Mouse (Mus musculus): ENCODE results near the gene Znhit2. TPM values are rescaled to one million over a fixed set of nuclear protein-coding genes. Genes with fewer than 3 reads are reported as not detected.

Gene Znhit2
- polyA plus RNA-seq, 1 experiment from 2014 or later: 27.6 TPM

DNA sequence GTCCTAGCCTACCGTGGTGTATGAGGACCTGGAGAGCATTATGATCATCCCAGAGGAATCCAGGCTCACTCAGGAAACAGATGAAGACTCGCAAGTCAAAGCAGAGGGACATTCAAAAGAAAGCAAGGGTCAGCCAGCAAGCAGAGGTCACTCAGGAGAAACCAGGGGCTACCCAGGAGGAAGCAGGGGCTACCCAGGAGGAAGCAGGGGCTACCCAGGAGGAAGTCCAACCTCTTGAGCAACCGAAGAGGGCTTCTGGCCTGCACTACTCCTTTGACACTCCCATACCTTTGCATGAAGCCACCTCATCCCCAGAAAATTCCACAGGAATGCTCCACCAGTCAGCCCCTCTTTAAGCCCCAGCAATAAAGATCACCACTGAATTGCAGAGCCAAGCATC lies 36.9 kb downstream of the Znhit2 start:
- Histone ChIP-seq H3K36me3 (ENCODE audit: control insufficient read depth, insufficient read depth, low read length) (peaks cover 4% of the 10 kb centered on the region; the same call in 1 of the 2 replicates), H3K9ac (replicated peaks; ENCODE audit: low read depth, low read length) (no peak overlapping the region), H3K4me1 (ENCODE audit: control insufficient read depth, insufficient read depth, low read length) (no peaks in the 10 kb centered on the region), H3K9me3 (ENCODE audit: control insufficient read depth, low read depth, low read length) (no peaks in the 10 kb centered on the region), H3K4me3 (ENCODE audit: low read depth, low read length) (no peak overlapping the region), H3K4me2 (replicated peaks; ENCODE audit: low read depth, low read length) (no peak overlapping the region), H3K27me3 (ENCODE audit: control insufficient read depth, insufficient read depth, low read length) (no peaks in the 10 kb centered on the region), H3K27ac (ENCODE audit: low read length) (no peak overlapping the region)
- ATAC-seq (ENCODE audit: insufficient number of reproducible peaks, insufficient read depth, low FRiP score, low read depth): no peak
- WGBS: 82% methylated on average over 3 of the region's 3 CpGs

DNA sequence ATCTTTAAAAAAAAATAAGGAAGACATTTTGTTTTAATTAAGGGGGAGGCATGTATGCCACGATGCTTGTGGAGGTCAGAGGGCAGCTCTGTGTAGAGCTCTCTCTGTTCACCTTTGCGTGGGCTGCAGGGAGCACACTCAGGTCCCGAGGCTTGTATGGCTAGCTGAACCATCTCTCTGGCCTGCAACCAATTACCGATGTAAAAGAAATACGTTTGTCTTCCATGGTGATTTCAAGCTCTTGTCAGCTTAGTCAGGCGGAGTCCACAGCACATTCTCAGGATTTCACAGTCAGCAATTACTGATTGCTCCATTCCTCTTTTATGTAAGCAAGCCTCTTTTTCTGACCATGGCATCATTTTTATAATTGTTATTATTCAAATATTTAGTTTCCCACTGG lies 40.2 kb downstream of the Znhit2 start:
- H3K4me1 ChIP-seq (ENCODE audit: control insufficient read depth, insufficient read depth, low read length): no peaks in the 10 kb centered on the region
- no peaks in the 10 kb centered on the region for H3K9me3 ChIP-seq (ENCODE audit: control insufficient read depth, low read depth, low read length)
- no peak overlapping the region for H3K4me3 ChIP-seq (ENCODE audit: low read depth, low read length)
- H3K9ac ChIP-seq (replicated peaks; ENCODE audit: low read depth, low read length): no peak overlapping the region
- WGBS: 54% methylated on average over 6 of the region's 6 CpGs
- H3K36me3 ChIP-seq (ENCODE audit: control insufficient read depth, insufficient read depth, low read length): no peaks in the 10 kb centered on the region; the same call in 1 of the 2 replicates
- H3K4me2 ChIP-seq (replicated peaks; ENCODE audit: low read depth, low read length): no peak overlapping the region
- no peak for ATAC-seq (ENCODE audit: insufficient number of reproducible peaks, insufficient read depth, low FRiP score, low read depth)
- no peaks in the 10 kb centered on the region for H3K27me3 ChIP-seq (ENCODE audit: control insufficient read depth, insufficient read depth, low read length)
- no peak overlapping the region for H3K27ac ChIP-seq (ENCODE audit: low read length)

DNA sequence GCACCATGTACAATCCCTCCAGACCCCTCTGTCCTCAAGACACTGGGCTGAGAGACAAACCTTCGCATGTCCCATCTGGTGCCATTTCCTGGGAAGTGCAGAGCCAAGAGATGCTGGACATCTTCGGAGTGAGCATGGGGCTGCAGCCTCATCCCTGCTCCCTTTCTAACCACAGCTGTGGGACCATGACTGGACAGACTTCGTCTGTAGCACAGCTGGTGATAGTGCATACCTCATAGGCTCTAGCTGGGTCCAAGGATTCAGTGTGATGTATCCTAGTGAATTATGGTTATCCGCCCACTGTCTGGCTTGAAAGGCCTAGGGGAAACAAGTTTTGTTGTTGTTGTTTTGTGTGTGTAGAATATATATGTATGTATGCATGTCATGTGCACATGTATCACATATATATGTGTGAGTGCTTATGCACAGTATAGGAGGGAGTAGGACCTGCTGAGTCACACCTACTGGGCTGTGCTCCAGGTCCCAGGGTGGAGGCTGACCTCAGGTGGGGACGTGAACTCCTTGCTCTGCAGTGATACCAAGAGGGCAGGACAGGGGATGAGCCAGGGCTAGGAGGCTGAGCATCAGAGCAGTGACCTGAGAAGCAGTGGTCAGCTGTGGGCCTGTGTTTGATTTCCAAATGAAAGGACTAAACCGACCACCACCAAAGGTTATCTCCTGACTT lies 41.3 kb downstream of the Znhit2 start:
- Histone ChIP-seq H3K4me3 (ENCODE audit: low read depth, low read length) (no peak overlapping the region), H3K36me3 (ENCODE audit: control insufficient read depth, insufficient read depth, low read length) (no peaks in the 10 kb centered on the region; the same call in 1 of the 2 replicates), H3K27me3 (ENCODE audit: control insufficient read depth, insufficient read depth, low read length) (no peaks in the 10 kb centered on the region), H3K9me3 (ENCODE audit: control insufficient read depth, low read depth, low read length) (no peaks in the 10 kb centered on the region), H3K4me1 (ENCODE audit: control insufficient read depth, insufficient read depth, low read length) (no peaks in the 10 kb centered on the region), H3K9ac (replicated peaks; ENCODE audit: low read depth, low read length) (no peak overlapping the region), H3K4me2 (replicated peaks; ENCODE audit: low read depth, low read length) (no peak overlapping the region), H3K27ac (ENCODE audit: low read length) (no peak overlapping the region)
- WGBS: 77% methylated on average over 6 of the region's 6 CpGs
- ATAC-seq (ENCODE audit: insufficient number of reproducible peaks, insufficient read depth, low FRiP score, low read depth): no peak

DNA sequence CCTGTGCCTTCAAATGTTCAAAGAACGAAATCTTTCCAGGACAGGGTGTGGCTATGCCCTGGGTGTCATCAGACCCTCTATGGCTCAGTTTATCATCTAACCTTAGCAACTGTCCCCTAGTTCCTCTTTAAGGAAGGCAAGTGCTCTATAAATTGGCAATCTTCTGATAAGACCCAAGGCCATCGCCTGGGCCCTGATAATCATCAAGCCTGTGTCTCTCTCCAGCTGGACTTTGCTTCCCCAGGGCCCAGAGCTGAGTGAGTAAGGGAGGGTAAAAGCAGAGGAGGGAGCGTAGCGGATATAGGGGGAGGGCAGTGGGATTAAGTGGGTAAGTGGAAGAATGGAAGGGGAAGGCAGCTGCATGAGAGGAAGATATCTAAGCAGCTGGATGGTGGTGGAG lies 43.5 kb downstream of the Znhit2 start:
- Histone ChIP-seq H3K4me3 (ENCODE audit: low read depth, low read length) (no peak overlapping the region), H3K4me2 (replicated peaks; ENCODE audit: low read depth, low read length) (no peak overlapping the region), H3K27me3 (ENCODE audit: control insufficient read depth, insufficient read depth, low read length) (no peaks in the 10 kb centered on the region), H3K4me1 (ENCODE audit: control insufficient read depth, insufficient read depth, low read length) (no peaks in the 10 kb centered on the region), H3K36me3 (ENCODE audit: control insufficient read depth, insufficient read depth, low read length) (no peaks in the 10 kb centered on the region), H3K9me3 (ENCODE audit: control insufficient read depth, low read depth, low read length) (no peaks in the 10 kb centered on the region), H3K27ac (ENCODE audit: low read length) (no peak overlapping the region), H3K9ac (replicated peaks; ENCODE audit: low read depth, low read length) (no peak overlapping the region)
- no peak for ATAC-seq (ENCODE audit: insufficient number of reproducible peaks, insufficient read depth, low FRiP score, low read depth)
- WGBS: 68% methylated on average over 4 of the region's 4 CpGs

DNA sequence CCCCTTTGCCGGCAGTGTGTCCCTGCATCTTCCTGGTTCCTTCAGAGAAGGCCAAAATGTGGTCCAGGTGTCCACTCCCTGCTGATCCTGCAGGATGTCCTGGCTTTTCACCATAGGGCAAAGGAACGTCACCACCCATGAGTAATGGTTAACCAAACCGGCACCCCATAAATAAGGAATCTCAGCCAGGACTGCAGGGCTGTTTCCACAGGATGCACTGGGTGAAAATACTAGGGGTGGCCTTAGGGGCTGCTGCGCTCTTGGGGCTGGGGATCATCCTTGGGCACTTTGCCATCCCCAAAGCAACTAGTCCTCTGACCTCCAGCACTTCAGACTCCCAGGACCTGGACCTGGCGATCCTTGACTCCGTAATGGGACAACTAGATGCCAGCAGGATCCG lies 44.6 kb downstream of the Znhit2 start, which contains the start of gene Naaladl1:
Naaladl1 (plus strand) TSS at position 197 of the 400 bp plus-strand sequence.
- Histone ChIP-seq H3K36me3 (ENCODE audit: control insufficient read depth, insufficient read depth, low read length) (no peaks in the 10 kb centered on the region), H3K4me2 (replicated peaks; ENCODE audit: low read depth, low read length) (no peak within 1 kb of the TSS), H3K4me1 (ENCODE audit: control insufficient read depth, insufficient read depth, low read length) (no peaks in the 10 kb centered on the region), H3K4me3 (ENCODE audit: low read depth, low read length) (no peak within 1 kb of the TSS), H3K27ac (ENCODE audit: low read length) (no peak within 1 kb of the TSS), H3K9me3 (ENCODE audit: control insufficient read depth, low read depth, low read length) (no peaks in the 10 kb centered on the region), H3K27me3 (ENCODE audit: control insufficient read depth, insufficient read depth, low read length) (no peaks in the 10 kb centered on the region), H3K9ac (replicated peaks; ENCODE audit: low read depth, low read length) (no peak within 1 kb of the TSS)
- ATAC-seq (ENCODE audit: insufficient number of reproducible peaks, insufficient read depth, low FRiP score, low read depth): no peak
- WGBS: 86% methylated on average over 7 of the region's 7 CpGs

Small RNAs within 50 kb of the gene (microRNA-seq; reads per million reads assigned to microRNA genes)
- 0.78 reads per million for gene Mir6988

Other genes with a start within 250 kb of the Znhit2 start
- 18.3 and 18.6 TPM in 2 replicates for gene Frmd8, start 185.9 kb upstream of the Znhit2 start, polyA plus RNA-seq (2014; fragmentation: Nextera tagmentation; extraction: Ambion mirVana)
- gene Slc25a45, start 183.4 kb upstream of the Znhit2 start, polyA plus RNA-seq (2014; fragmentation: Nextera tagmentation; extraction: Ambion mirVana): 1.8 and 2.8 TPM in 2 replicates
- 3.1 and 3.2 TPM in 2 replicates for gene Tigd3, start 167.0 kb upstream of the Znhit2 start, polyA plus RNA-seq (2014; fragmentation: Nextera tagmentation; extraction: Ambion mirVana)
- 132 and 148 TPM in 2 replicates for gene Dpf2, start 148.2 kb upstream of the Znhit2 start, polyA plus RNA-seq (2014; fragmentation: Nextera tagmentation; extraction: Ambion mirVana)
- 7.3 and 7.4 TPM in 2 replicates for gene Cdc42ep2, start 136.4 kb upstream of the Znhit2 start, polyA plus RNA-seq (2014; fragmentation: Nextera tagmentation; extraction: Ambion mirVana)
- 68.9 and 73.2 TPM in 2 replicates for gene Pola2, start 97.0 kb upstream of the Znhit2 start, polyA plus RNA-seq (2014; fragmentation: Nextera tagmentation; extraction: Ambion mirVana)
- gene Slc22a20, start 75.0 kb upstream of the Znhit2 start, polyA plus RNA-seq (2014; fragmentation: Nextera tagmentation; extraction: Ambion mirVana): not detected in 2 replicates
- gene Capn1, start 45.3 kb upstream of the Znhit2 start, polyA plus RNA-seq (2014; fragmentation: Nextera tagmentation; extraction: Ambion mirVana): 16.1 and 16.6 TPM in 2 replicates
- 24.8 and 27.5 TPM in 2 replicates for gene Syvn1, start 14.6 kb upstream of the Znhit2 start, polyA plus RNA-seq (2014; fragmentation: Nextera tagmentation; extraction: Ambion mirVana)
- 75.5 and 77.4 TPM in 2 replicates for gene Mrpl49, start 3.4 kb upstream of the Znhit2 start, polyA plus RNA-seq (2014; fragmentation: Nextera tagmentation; extraction: Ambion mirVana)
- 902 and 945 TPM in 2 replicates for gene Fau, start 3.3 kb upstream of the Znhit2 start, polyA plus RNA-seq (2014; fragmentation: Nextera tagmentation; extraction: Ambion mirVana)
- 24.8 and 24.9 TPM in 2 replicates for gene Tm7sf2, start 7.2 kb downstream of the Znhit2 start, polyA plus RNA-seq (2014; fragmentation: Nextera tagmentation; extraction: Ambion mirVana)
- 60.1 and 66.7 TPM in 2 replicates for gene Vps51, start 16.0 kb downstream of the Znhit2 start, polyA plus RNA-seq (2014; fragmentation: Nextera tagmentation; extraction: Ambion mirVana)
- not detected in 2 replicates for gene Tmem262, start 18.8 kb downstream of the Znhit2 start, polyA plus RNA-seq (2014; fragmentation: Nextera tagmentation; extraction: Ambion mirVana)
- 1.0 and 2.1 TPM in 2 replicates for gene Gm28374, start 21.1 kb downstream of the Znhit2 start, polyA plus RNA-seq (2014; fragmentation: Nextera tagmentation; extraction: Ambion mirVana)
- gene Zfpl1, start 23.8 kb downstream of the Znhit2 start, polyA plus RNA-seq (2014; fragmentation: Nextera tagmentation; extraction: Ambion mirVana): 77.7 and 81.6 TPM in 2 replicates
- gene Cdca5, start 23.8 kb downstream of the Znhit2 start, polyA plus RNA-seq (2014; fragmentation: Nextera tagmentation; extraction: Ambion mirVana): 37.2 and 39.0 TPM in 2 replicates
- gene AC131692.1, start 33.2 kb downstream of the Znhit2 start, polyA plus RNA-seq (2014; fragmentation: Nextera tagmentation; extraction: Ambion mirVana): 0.42 and 0.62 TPM in 2 replicates
- 0.54 and 0.64 TPM in 2 replicates for gene Naaladl1, start 44.6 kb downstream of the Znhit2 start, polyA plus RNA-seq (2014; fragmentation: Nextera tagmentation; extraction: Ambion mirVana)
- gene Sac3d1, start 57.5 kb downstream of the Znhit2 start, polyA plus RNA-seq (2014; fragmentation: Nextera tagmentation; extraction: Ambion mirVana): 45.4 and 47.9 TPM in 2 replicates
- gene Snx15, start 67.1 kb downstream of the Znhit2 start, polyA plus RNA-seq (2014; fragmentation: Nextera tagmentation; extraction: Ambion mirVana): 27.6 and 30.6 TPM in 2 replicates
- 0.23 and 0.34 TPM in 2 replicates for gene Batf2, start 79.8 kb downstream of the Znhit2 start, polyA plus RNA-seq (2014; fragmentation: Nextera tagmentation; extraction: Ambion mirVana)
- 101 and 107 TPM in 2 replicates for gene Arl2, start 80.4 kb downstream of the Znhit2 start, polyA plus RNA-seq (2014; fragmentation: Nextera tagmentation; extraction: Ambion mirVana)
- gene Majin, start 123.2 kb downstream of the Znhit2 start, polyA plus RNA-seq (2014; fragmentation: Nextera tagmentation; extraction: Ambion mirVana): not detected in 2 replicates
- 0.90 TPM in 1 of 2 replicates, not detected in the other for gene Gpha2, start 165.2 kb downstream of the Znhit2 start, polyA plus RNA-seq (2014; fragmentation: Nextera tagmentation; extraction: Ambion mirVana)
- gene Ppp2r5b, start 174.7 kb downstream of the Znhit2 start, polyA plus RNA-seq (2014; fragmentation: Nextera tagmentation; extraction: Ambion mirVana): 22.1 and 23.5 TPM in 2 replicates
- gene Atg2a, start 180.5 kb downstream of the Znhit2 start, polyA plus RNA-seq (2014; fragmentation: Nextera tagmentation; extraction: Ambion mirVana): 9.2 and 10.4 TPM in 2 replicates
- 44.9 and 46.2 TPM in 2 replicates for gene Ehd1, start 215.5 kb downstream of the Znhit2 start, polyA plus RNA-seq (2014; fragmentation: Nextera tagmentation; extraction: Ambion mirVana)
- gene Cdc42bpg, start 245.3 kb downstream of the Znhit2 start, polyA plus RNA-seq (2014; fragmentation: Nextera tagmentation; extraction: Ambion mirVana): 2.2 and 2.3 TPM in 2 replicates

Measured in stomach, embryonic 14.5 days (tissue).